Mouse (Mus musculus) right cerebral cortex, postnatal 25 days (tissue): ENCODE data around the gene Tmem178.
A peak's percentile ranks its signal among the peaks of the same experiment; 100 is the strongest.

Source experiments
- DNase-seq: peaks from one replicate; pipeline ENCODE4 v3.0.0; 2022

The Tmem178 gene

GRCm38 (mm10) chr17:80998958-80999357 lies 54.5 kb downstream of the Tmem178 start:
- DNase-seq = no peak

- DNase-seq = no peak
These were observed 56.6 kb downstream of the Tmem178 start for GRCm38 (mm10) chr17:81001010-81001409.

GRCm38 (mm10) chr17:81001647-81002046 lies 57.2 kb downstream of the Tmem178 start:
- DNase-seq = no peak

- no peak for DNase-seq
These were observed 57.7 kb downstream of the Tmem178 start for GRCm38 (mm10) chr17:81002130-81002529.

- no peak for DNase-seq
These were observed 60.0 kb downstream of the Tmem178 start for GRCm38 (mm10) chr17:81004454-81004853.

- DNase-seq = no peak
These were observed 60.9 kb downstream of the Tmem178 start for GRCm38 (mm10) chr17:81005292-81005691.

- DNase-seq = no peak
These were observed 64.7 kb downstream of the Tmem178 start for GRCm38 (mm10) chr17:81009112-81009511.

- DNase-seq = no peak
These were observed 65.8 kb downstream of the Tmem178 start for GRCm38 (mm10) chr17:81010199-81010598.

- DNase-seq = peak; percentile 48
These were observed 66.6 kb downstream of the Tmem178 start for GRCm38 (mm10) chr17:81010844-81011685.

GRCm38 (mm10) chr17:81015814-81016447 lies 71.5 kb downstream of the Tmem178 start:
- no peak for DNase-seq

GRCm38 (mm10) chr17:81017132-81017531 lies 72.7 kb downstream of the Tmem178 start:
- no peak for DNase-seq

- no peak for DNase-seq
These were observed 82.9 kb downstream of the Tmem178 start for GRCm38 (mm10) chr17:81027331-81027730.

- no peak for DNase-seq
These were observed 87.5 kb downstream of the Tmem178 start for GRCm38 (mm10) chr17:81031830-81032442.

GRCm38 (mm10) chr17:81032957-81033356 lies 88.5 kb downstream of the Tmem178 start:
- no peak for DNase-seq

- no peak for DNase-seq
These were observed 90.9 kb downstream of the Tmem178 start for GRCm38 (mm10) chr17:81035354-81035753.

- no peak for DNase-seq
These were observed 94.4 kb downstream of the Tmem178 start for GRCm38 (mm10) chr17:81038707-81039408.

- DNase-seq = no peak
These were observed 97.2 kb downstream of the Tmem178 start for GRCm38 (mm10) chr17:81041662-81042061.

- DNase-seq = no peak
These were observed 99.9 kb downstream of the Tmem178 start for GRCm38 (mm10) chr17:81044356-81044755.

GRCm38 (mm10) chr17:81045115-81045514 lies 100.7 kb downstream of the Tmem178 start:
- DNase-seq = no peak

- DNase-seq = no peak
These were observed 101.2 kb downstream of the Tmem178 start for GRCm38 (mm10) chr17:81045525-81046150.

- DNase-seq = no peak
These were observed 103.6 kb downstream of the Tmem178 start for GRCm38 (mm10) chr17:81047930-81048564.
